Mouse (Mus musculus) left cerebral cortex, adult 18-20 months (tissue): ENCODE measurements around the gene Cisd2. TPM values are rescaled to one million over a fixed set of nuclear protein-coding genes. Genes with fewer than 3 reads are reported as not detected.

Source experiments
- DNase-seq, 2 experiments: peaks; one replicate each; pipeline ENCODE4 v3.0.0; 2021 to 2022; ENCODE audit warnings: low spot score in 2 of 2, mixed read lengths in 1 of 2
- total RNA-seq, 2 experiments: library from RNA; stranded (reverse); gene quantifications; 2 replicates each; pipeline ENCODE4 v1.2.3; 2021

Cisd2 gene
- total RNA-seq, 2 experiments from 2014 or later, result 34.6 to 36.0 TPM

GRCm38 (mm10) chr3:135417245-135417644 is 6.5 kb downstream of the Cisd2 start:
- DNase-seq, result no peak

DNA sequence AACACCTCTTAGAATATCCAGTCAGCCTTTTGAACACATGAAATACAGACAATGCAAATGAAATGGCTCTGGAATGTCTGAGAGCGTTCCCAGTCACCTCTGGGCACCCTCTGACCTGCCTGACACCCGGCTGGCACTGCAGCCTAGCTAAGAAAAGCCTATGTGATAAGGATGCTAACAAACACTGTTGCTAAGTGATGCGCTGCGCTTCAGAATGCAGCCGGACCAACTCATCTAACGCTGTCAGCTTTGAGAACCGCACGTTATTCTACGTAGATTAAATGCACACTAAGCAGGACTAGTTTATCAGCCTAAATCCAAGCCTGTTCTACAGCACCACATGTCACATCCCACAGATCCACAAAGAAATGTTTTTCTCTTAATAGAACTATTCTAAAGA is 11.9 kb downstream of the Cisd2 start:
- no peak for DNase-seq

- DNase-seq, result no peak
Measured at GRCm38 (mm10) chr3:135411056-135411455, 12.7 kb downstream of the Cisd2 start.

DNA sequence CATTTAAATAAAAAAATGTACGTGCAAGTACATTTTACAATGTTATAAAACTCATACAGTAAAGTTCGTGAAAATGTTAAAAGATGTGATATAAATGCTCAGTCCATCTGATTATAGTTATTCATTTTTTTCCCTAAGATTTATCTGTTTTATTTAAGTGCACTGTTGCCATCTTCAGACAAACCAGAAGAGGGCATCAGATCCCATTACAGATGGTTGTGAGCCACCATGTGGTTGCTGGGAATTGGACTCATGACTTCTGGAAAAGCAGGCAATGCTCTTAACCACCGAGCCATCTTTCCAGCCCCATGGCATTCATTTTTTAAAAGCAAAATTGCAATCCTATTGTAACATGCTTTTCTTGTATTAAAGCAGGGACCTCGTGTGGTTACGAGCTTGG is 14.5 kb downstream of the Cisd2 start:
- no peak for DNase-seq

DNA sequence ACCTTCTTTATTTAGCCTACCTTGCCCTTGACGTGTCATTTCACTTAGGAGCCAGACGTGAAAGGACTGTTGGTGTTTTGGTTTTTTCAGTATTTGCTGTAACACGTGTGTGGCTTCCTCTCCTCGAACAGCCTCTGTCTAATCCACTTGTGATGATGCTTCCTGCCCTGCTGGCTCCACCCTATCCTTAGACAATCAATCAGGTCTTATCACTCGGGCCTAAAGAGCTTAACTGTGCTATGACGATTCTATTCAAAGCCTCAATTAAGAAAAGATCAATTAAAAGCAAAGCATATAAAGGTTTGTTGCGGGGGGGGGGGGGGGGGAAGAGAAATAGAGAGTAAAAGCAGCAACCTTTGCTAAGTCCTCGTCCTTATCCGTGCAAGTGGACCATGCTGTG is 16.4 kb downstream of the Cisd2 start:
- DNase-seq, result no peak

- no peak for DNase-seq
Measured at GRCm38 (mm10) chr3:135404599-135404998, 19.1 kb downstream of the Cisd2 start.

DNA sequence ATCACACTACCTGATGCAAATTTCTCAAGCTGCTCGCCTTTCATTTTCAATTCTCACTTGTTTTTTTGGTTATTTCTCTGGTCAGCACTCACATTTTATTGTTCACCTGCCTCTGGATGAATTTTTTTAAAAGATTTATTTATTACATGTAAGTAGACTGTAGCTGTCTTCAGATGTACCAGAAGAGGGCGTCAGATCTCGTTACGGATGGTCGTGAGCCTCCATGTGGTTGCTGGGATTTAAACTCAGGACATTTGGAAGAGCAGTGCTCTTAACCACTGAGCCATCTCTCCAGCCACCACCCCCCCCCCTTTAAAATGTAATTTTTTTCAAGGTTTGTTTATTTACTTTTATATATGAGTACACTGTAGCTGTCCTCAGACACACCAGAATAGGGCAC is 19.9 kb downstream of the Cisd2 start:
- DNase-seq, result no peak

- DNase-seq, result no peak
Measured at GRCm38 (mm10) chr3:135403211-135403610, 20.5 kb downstream of the Cisd2 start.

DNA sequence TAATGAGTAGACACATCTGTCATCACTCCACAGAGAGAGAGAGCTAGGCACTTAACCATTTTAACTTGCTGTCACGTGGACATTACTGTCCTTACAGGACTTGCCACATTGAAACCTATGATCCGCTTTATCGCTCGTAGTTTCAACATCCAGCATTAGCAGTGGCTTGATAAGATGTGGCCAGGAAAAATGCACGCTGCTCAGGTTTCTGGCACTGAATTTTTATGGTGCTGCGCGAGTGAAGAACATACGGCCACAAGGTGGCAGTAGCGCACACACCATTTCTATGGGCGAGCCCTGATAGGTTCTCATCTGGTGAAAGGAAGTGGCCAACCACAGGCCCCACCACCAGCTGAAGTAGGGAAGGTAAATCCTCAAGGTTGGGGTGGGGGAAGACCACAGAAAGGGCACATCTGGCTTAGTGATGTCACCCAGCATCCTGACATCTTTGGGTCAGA is 21.5 kb downstream of the Cisd2 start:
- peak; percentile 85 to 90 for DNase-seq

GRCm38 (mm10) chr3:135397112-135397511 is 26.6 kb downstream of the Cisd2 start:
- no peak for DNase-seq

DNA sequence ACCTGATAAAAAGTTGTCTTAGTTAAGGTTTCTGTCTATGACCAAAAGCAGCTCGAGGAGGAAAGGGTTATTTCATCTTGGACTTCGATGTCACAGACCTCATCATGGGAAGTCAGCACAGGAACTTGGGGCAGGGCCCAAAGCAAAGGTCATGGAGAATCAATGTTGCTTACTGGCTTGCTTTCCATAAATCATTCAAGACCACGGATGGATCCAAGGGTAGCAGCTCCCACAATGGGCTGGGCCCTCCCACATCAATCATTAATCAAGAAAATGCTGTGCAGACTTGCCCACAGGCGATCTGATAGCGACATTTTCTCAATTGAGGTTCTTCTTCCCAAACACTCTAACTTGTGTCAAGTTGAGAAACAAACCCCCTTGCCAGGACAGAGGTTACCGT is 27.6 kb downstream of the Cisd2 start:
- no peak for DNase-seq

GRCm38 (mm10) chr3:135395085-135395484 is 28.6 kb downstream of the Cisd2 start:
- DNase-seq, result no peak

DNA sequence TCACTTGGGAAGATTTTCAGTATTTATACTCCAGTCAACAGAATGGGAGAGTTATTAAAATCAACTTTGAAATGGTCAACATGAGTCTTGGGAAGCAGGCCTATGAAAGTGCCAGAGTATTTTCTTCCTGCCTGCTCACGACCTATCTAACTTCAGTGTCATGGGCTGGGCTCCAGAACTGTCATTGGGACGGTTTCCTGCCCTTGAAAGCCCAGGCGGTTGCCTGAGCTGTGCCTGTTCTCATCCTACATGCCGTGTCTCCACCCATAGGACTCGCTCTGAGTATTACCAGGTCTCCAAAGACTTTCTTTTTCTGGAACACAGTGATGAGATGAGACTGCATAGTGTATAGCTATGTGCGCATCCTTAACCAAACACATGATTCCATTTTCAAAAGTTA is 30.5 kb downstream of the Cisd2 start:
- no peak for DNase-seq

- DNase-seq, result no peak
Measured at GRCm38 (mm10) chr3:135379868-135380267, 43.9 kb downstream of the Cisd2 start.

DNA sequence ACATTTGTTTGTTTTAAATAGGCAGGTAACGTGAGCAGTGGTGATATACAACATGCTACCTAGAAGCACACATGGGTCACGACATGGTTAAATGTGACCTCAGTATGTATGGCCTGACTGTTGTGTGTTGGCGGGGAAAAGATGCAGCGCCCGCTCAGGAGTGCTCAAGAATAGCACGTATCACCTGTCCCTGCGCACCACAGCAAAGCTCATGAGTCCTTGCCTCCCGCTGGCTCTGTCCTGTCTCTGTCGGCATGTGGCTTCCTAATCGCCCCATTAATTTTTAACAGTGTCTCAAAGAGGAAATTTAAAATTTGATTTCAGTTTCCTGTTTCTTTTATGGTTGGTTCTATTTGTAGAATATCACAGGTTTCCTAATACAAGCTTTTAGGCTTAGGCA is 46.3 kb downstream of the Cisd2 start:
- DNase-seq, result no peak

- no peak for DNase-seq
Measured at GRCm38 (mm10) chr3:135375836-135376235, 47.9 kb downstream of the Cisd2 start.

DNA sequence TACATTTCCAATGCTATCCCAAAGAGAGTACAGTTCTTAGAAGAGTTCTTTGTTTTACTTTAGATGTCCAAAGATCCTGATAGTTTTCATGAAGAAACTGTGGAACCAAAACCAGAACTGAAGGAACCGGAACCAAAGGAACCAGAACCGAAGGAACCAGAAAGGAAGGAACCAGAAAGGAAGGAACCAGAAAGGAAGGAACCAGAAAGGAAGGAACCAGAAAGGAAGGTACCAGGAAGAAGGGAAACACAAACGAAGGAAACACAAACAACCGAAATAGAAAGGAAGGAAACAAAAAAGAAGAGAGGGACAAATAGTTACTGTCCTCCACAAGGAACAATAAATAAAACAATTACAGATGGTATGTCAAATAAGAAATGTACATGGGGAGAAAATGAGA is 66.3 kb downstream of the Cisd2 start:
- DNase-seq, result no peak

Other genes with a start within 250 kb of the Cisd2 start
- 1 to 10 TPM in 1 of 2 experiments, under 1 TPM in 1; 0.89 to 1.5 TPM for gene Cenpe, start 211.4 kb downstream of the Cisd2 start, total RNA-seq
- 1 to 10 TPM; 3.8 to 4.6 TPM for gene Bdh2, start 142.7 kb downstream of the Cisd2 start, total RNA-seq
- gene Slc9b2, start 116.2 kb downstream of the Cisd2 start, total RNA-seq, result 1 to 10 TPM; 2.4 to 3.4 TPM
- 1 to 10 TPM in 1 of 2 experiments, under 1 TPM in 1; 0.21 to 1.3 TPM for gene Slc9b1, start 75.9 kb downstream of the Cisd2 start, total RNA-seq
- gene Ube2d3, start 14.2 kb upstream of the Cisd2 start, total RNA-seq, result 100 to 1,000 TPM; 238 to 245 TPM
- gene Manba, start 61.7 kb upstream of the Cisd2 start, total RNA-seq, result 10 to 100 TPM in 1 of 2 experiments, 1 to 10 TPM in 1; 9.1 to 10.1 TPM